Mouse (Mus musculus) olfactory bulb, adult 2 months (tissue): ENCODE results near the gene Sptlc2.

Source experiments
- CTCF ChIP-seq: fragments of 200-500 bp; IDR thresholded peaks from 2 replicates; pipeline ENCODE4 v1.5.1; 2012; ENCODE audit warnings: low read depth, mild to moderate bottlenecking, low read length, moderate library complexity; ENCODE audit not compliant: insufficient read depth
- POLR2A ChIP-seq: fragments of 200-500 bp; IDR thresholded peaks from 2 replicates; pipeline ENCODE4 v1.6.1; 2012; ENCODE audit warnings: mild to moderate bottlenecking, low read depth, low read length, moderate library complexity; ENCODE audit not compliant: insufficient read depth

GRCm38 (mm10) chr12:87333794-87334193, 54.4 kb downstream of the Sptlc2 start:
- no peak for TF ChIP-seq CTCF
- no peak for TF ChIP-seq POLR2A
